Mouse (Mus musculus): ENCODE measurements at regions not wholly inside any gene's neighbourhood (a gene's known extent, or its start where the extent isn't known, plus 50 kb on each side); places are given as distances from the start of the nearest gene placed in this dataset.

DNA sequence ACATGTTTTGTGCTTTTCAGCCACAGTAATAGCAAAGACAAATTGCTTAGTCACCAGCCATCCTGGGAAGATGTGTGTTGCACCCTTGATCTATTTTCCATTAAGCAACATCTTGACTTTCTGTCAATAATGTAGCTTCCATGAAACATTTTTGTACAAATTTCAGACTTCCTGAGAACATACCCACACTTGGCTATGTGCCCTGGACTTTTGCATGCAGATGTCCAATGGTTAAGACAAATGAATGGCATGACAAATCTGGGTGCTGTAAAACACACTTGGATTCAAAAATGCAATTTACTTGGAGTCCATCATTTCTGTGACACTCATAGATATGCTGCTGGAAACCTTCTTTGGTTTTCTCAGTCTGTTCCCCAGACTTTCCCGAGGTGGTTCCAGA, 549.9 kb downstream of the Tm4sf1 start:
- WGBS: 88% methylated on average over 1 of the region's 1 CpGs
- H3K4me1 ChIP-seq (ENCODE audit: control insufficient read depth, insufficient read depth, low read length): no peaks in the 10 kb centered on the region
- DNase-seq: no peak
- H3K36me3 ChIP-seq (ENCODE audit: control insufficient read depth, insufficient read depth, low read length): no peaks in the 10 kb centered on the region
- no peak for TF ChIP-seq POLR2A (IDR thresholded peaks at IDR 0.05; ENCODE audit: low read depth, low read length)
- TF ChIP-seq CTCF (conservative IDR thresholded peaks at IDR 0.05; ENCODE audit: insufficient read depth, insufficient read length, low read depth, low read length): no peak
- H3K27me3 ChIP-seq (replicated peaks; ENCODE audit: control insufficient read depth, insufficient read depth, low read length): no peaks in the 10 kb centered on the region
- no peak overlapping the region for H3K4me3 ChIP-seq (ENCODE audit: insufficient read depth, low read depth, low read length)
- no peak overlapping the region for H3K27ac ChIP-seq (ENCODE audit: insufficient read depth, low read depth, low read length)

DNA sequence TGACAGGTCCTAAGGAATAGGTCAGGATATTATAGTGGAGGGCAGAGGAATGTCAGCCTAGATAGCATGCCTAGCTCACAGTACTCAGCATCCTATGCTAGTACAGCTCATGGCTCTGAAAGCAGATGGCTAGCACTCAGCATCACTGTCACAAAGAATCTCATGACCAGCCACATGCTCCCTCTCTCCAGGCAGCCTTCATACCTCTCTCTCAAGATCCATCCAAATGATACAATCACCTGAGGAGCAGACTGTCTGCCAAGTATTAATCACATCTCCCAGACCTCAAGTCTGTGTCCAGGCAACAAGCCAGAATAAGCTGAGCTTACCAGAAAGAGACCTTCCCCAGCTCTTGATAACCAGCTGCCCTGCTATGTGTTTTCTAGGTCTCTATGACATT, 557.4 kb upstream of the Nbea start:
- Histone ChIP-seq H3K4me1 (ENCODE audit: control insufficient read depth, insufficient read depth, low read length) (no peaks in the 10 kb centered on the region), H3K4me3 (ENCODE audit: insufficient read depth, low read depth, low read length) (no peak overlapping the region), H3K27me3 (replicated peaks; ENCODE audit: control insufficient read depth, insufficient read depth, low read length) (no peaks in the 10 kb centered on the region), H3K27ac (ENCODE audit: insufficient read depth, low read depth, low read length) (no peak overlapping the region), H3K36me3 (ENCODE audit: control insufficient read depth, insufficient read depth, low read length) (no peaks in the 10 kb centered on the region)
- TF ChIP-seq CTCF (conservative IDR thresholded peaks at IDR 0.05; ENCODE audit: insufficient read depth, insufficient read length, low read depth, low read length) (no peak), POLR2A (IDR thresholded peaks at IDR 0.05; ENCODE audit: low read depth, low read length) (no peak)
- no peak for DNase-seq

- H3K4me3 ChIP-seq (ENCODE audit: insufficient read depth, low read depth, low read length): no peak overlapping the region
- no peak for DNase-seq
- no peak for TF ChIP-seq POLR2A (IDR thresholded peaks at IDR 0.05; ENCODE audit: low read depth, low read length)
- TF ChIP-seq CTCF (conservative IDR thresholded peaks at IDR 0.05; ENCODE audit: insufficient read depth, insufficient read length, low read depth, low read length): no peak
- 69% methylated on average over 3 of the region's 3 CpGs for WGBS
- no peaks in the 10 kb centered on the region for H3K4me1 ChIP-seq (ENCODE audit: control insufficient read depth, insufficient read depth, low read length)
- H3K27ac ChIP-seq (ENCODE audit: insufficient read depth, low read depth, low read length): no peak overlapping the region
- no peaks in the 10 kb centered on the region for H3K36me3 ChIP-seq (ENCODE audit: control insufficient read depth, insufficient read depth, low read length)
- no peaks in the 10 kb centered on the region for H3K27me3 ChIP-seq (replicated peaks; ENCODE audit: control insufficient read depth, insufficient read depth, low read length)
Observed at GRCm38 (mm10) chr3:56739451-56739850, 556.0 kb upstream of the Nbea start.

DNA sequence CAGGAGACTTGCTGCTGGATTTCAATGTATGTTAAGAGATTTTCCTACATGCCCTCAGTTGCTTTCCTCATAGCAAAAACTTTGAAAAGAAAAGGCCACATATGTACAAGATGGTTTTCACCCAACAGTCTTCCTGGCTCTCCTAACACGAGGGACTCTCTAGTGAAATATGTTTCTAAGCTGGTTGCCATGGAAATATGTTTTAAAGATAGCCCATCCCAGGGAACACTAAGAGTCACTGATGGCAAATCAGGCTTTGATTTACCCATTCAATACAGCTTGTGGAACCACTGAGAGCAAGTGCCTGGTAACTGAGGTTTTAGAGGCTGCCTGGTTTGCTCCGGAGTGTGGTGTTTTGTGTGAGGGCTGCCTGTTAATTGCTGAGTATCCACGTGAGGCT, 547.3 kb upstream of the Nbea start:
- no peak for DNase-seq
- no peak overlapping the region for H3K4me3 ChIP-seq (ENCODE audit: insufficient read depth, low read depth, low read length)
- H3K4me1 ChIP-seq (ENCODE audit: control insufficient read depth, insufficient read depth, low read length): no peaks in the 10 kb centered on the region
- H3K27ac ChIP-seq (ENCODE audit: insufficient read depth, low read depth, low read length): no peak overlapping the region
- no peaks in the 10 kb centered on the region for H3K36me3 ChIP-seq (ENCODE audit: control insufficient read depth, insufficient read depth, low read length)
- WGBS: 60% methylated on average over 3 of the region's 3 CpGs
- TF ChIP-seq POLR2A (IDR thresholded peaks at IDR 0.05; ENCODE audit: low read depth, low read length) (no peak), CTCF (conservative IDR thresholded peaks at IDR 0.05; ENCODE audit: insufficient read depth, insufficient read length, low read depth, low read length) (no peak)
- no peaks in the 10 kb centered on the region for H3K27me3 ChIP-seq (replicated peaks; ENCODE audit: control insufficient read depth, insufficient read depth, low read length)

GRCm38 (mm10) chr3:56724991-56725390, 541.5 kb upstream of the Nbea start:
- DNase-seq: no peak
- H3K36me3 ChIP-seq (ENCODE audit: control insufficient read depth, insufficient read depth, low read length): no peaks in the 10 kb centered on the region
- no peak overlapping the region for H3K27ac ChIP-seq (ENCODE audit: insufficient read depth, low read depth, low read length)
- TF ChIP-seq POLR2A (IDR thresholded peaks at IDR 0.05; ENCODE audit: low read depth, low read length) (no peak), CTCF (conservative IDR thresholded peaks at IDR 0.05; ENCODE audit: insufficient read depth, insufficient read length, low read depth, low read length) (no peak)
- no peaks in the 10 kb centered on the region for H3K4me1 ChIP-seq (ENCODE audit: control insufficient read depth, insufficient read depth, low read length)
- H3K27me3 ChIP-seq (replicated peaks; ENCODE audit: control insufficient read depth, insufficient read depth, low read length): no peaks in the 10 kb centered on the region
- no peak overlapping the region for H3K4me3 ChIP-seq (ENCODE audit: insufficient read depth, low read depth, low read length)

- 86% methylated on average over 1 of the region's 1 CpGs for WGBS
- Histone ChIP-seq H3K4me3 (ENCODE audit: insufficient read depth, low read depth, low read length) (no peak overlapping the region), H3K36me3 (ENCODE audit: control insufficient read depth, insufficient read depth, low read length) (no peaks in the 10 kb centered on the region), H3K4me1 (ENCODE audit: control insufficient read depth, insufficient read depth, low read length) (no peaks in the 10 kb centered on the region), H3K27me3 (replicated peaks; ENCODE audit: control insufficient read depth, insufficient read depth, low read length) (no peaks in the 10 kb centered on the region), H3K27ac (ENCODE audit: insufficient read depth, low read depth, low read length) (no peak overlapping the region)
- TF ChIP-seq POLR2A (IDR thresholded peaks at IDR 0.05; ENCODE audit: low read depth, low read length) (no peak), CTCF (conservative IDR thresholded peaks at IDR 0.05; ENCODE audit: insufficient read depth, insufficient read length, low read depth, low read length) (no peak)
- no peak for DNase-seq
Observed at GRCm38 (mm10) chr3:56708260-56708659, 524.8 kb upstream of the Nbea start.

DNA sequence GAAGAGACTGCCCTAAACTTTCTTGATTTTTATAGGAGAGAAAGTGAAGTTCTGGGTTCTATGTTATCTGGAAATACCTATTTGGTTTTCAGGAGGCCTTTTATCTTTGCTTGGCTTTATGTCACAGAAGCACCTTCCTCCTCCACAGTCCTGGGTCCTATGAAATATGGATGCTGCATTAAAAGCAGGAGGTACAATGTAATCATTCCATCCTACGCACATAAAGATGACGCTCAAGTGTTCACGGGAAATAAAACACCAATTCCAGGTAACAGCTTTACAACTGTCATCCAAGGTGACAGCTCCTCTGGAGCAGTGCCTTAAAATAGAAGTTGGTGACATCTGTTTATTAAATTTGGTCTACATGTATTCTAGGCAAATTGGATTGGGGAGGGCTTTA, 523.8 kb upstream of the Nbea start:
- Histone ChIP-seq H3K4me3 (ENCODE audit: insufficient read depth, low read depth, low read length) (no peak overlapping the region), H3K4me1 (ENCODE audit: control insufficient read depth, insufficient read depth, low read length) (no peaks in the 10 kb centered on the region), H3K36me3 (ENCODE audit: control insufficient read depth, insufficient read depth, low read length) (no peaks in the 10 kb centered on the region), H3K27me3 (replicated peaks; ENCODE audit: control insufficient read depth, insufficient read depth, low read length) (no peaks in the 10 kb centered on the region), H3K27ac (ENCODE audit: insufficient read depth, low read depth, low read length) (no peak overlapping the region)
- TF ChIP-seq CTCF (conservative IDR thresholded peaks at IDR 0.05; ENCODE audit: insufficient read depth, insufficient read length, low read depth, low read length) (no peak), POLR2A (IDR thresholded peaks at IDR 0.05; ENCODE audit: low read depth, low read length) (no peak)
- no peak for DNase-seq
- 78% methylated on average over 3 of the region's 3 CpGs for WGBS

GRCm38 (mm10) chr3:56706038-56706437, 522.5 kb upstream of the Nbea start:
- TF ChIP-seq POLR2A (IDR thresholded peaks at IDR 0.05; ENCODE audit: low read depth, low read length) (no peak), CTCF (conservative IDR thresholded peaks at IDR 0.05; ENCODE audit: insufficient read depth, insufficient read length, low read depth, low read length) (no peak)
- Histone ChIP-seq H3K27me3 (replicated peaks; ENCODE audit: control insufficient read depth, insufficient read depth, low read length) (no peaks in the 10 kb centered on the region), H3K27ac (ENCODE audit: insufficient read depth, low read depth, low read length) (no peak overlapping the region), H3K4me1 (ENCODE audit: control insufficient read depth, insufficient read depth, low read length) (no peaks in the 10 kb centered on the region), H3K36me3 (ENCODE audit: control insufficient read depth, insufficient read depth, low read length) (no peaks in the 10 kb centered on the region), H3K4me3 (ENCODE audit: insufficient read depth, low read depth, low read length) (no peak overlapping the region)
- DNase-seq: no peak
- 85% methylated on average over 4 of the region's 4 CpGs for WGBS

All from kidney, adult 2 months (tissue).